Mouse (Mus musculus) olfactory bulb, adult 2 months (tissue): ENCODE results near the gene Dctn2.

ENCODE experiments used
- CTCF ChIP-seq: fragments of 200-500 bp; IDR thresholded peaks from 2 replicates; pipeline ENCODE4 v1.5.1; 2012; ENCODE audit warnings: low read depth, mild to moderate bottlenecking, low read length, moderate library complexity; ENCODE audit not compliant: insufficient read depth
- POLR2A ChIP-seq: fragments of 200-500 bp; IDR thresholded peaks from 2 replicates; pipeline ENCODE4 v1.6.1; 2012; ENCODE audit warnings: mild to moderate bottlenecking, low read depth, low read length, moderate library complexity; ENCODE audit not compliant: insufficient read depth

GRCm38 (mm10) chr10:127228897-127229296, 37.3 kb upstream of the Dctn2 start:
- no peak for TF ChIP-seq CTCF
- no peak for TF ChIP-seq POLR2A
